Mouse (Mus musculus) heart, embryonic 11.5 days (tissue): ENCODE measurements around the gene Sept11. TPM values are rescaled to one million over a fixed set of nuclear protein-coding genes. Genes with fewer than 3 reads are reported as not detected.
A peak's percentile ranks its signal among the peaks of the same experiment; 100 is the strongest.

Experiments
- ATAC-seq: fragments of 200-750 bp; cut with Nextera tagmentation; replicated peaks from 2 replicates; pipeline ENCODE4 v1.8.0; 2017; ENCODE audit warnings: moderate library complexity; ENCODE audit not compliant: insufficient number of reproducible peaks, low FRiP score, low TSS enrichment
- H3K27ac ChIP-seq: fragments of 300-500 bp; sonication (generic); 2 replicates; pipeline ENCODE4 v1.5.1; 2014; ENCODE audit warnings: mild to moderate bottlenecking, low read depth, low read length
- H3K27me3 ChIP-seq: fragments of 300-500 bp; sonication (generic); 2 replicates; pipeline ENCODE4 v1.6.1; 2014; ENCODE audit warnings: mild to moderate bottlenecking, low read length, mixed read lengths; ENCODE audit not compliant: control insufficient read depth, insufficient read depth
- H3K36me3 ChIP-seq: fragments of 300-500 bp; sonication (generic); 2 replicates; pipeline ENCODE4 v1.6.1; 2014; ENCODE audit warnings: mild to moderate bottlenecking, low read length, moderate library complexity, mixed read lengths; ENCODE audit not compliant: control insufficient read depth, insufficient read depth
- H3K4me1 ChIP-seq: fragments of 300-500 bp; sonication (generic); 2 replicates; pipeline ENCODE4 v1.6.1; 2014; ENCODE audit warnings: low read length; ENCODE audit not compliant: control insufficient read depth, insufficient read depth
- H3K4me2 ChIP-seq: fragments of 300-500 bp; sonication (generic); 2 replicates; pipeline ENCODE4 v1.6.1; 2014; ENCODE audit warnings: mild to moderate bottlenecking, moderate library complexity
- H3K4me3 ChIP-seq: fragments of 300-500 bp; sonication (generic); 2 replicates; pipeline ENCODE4 v1.5.1; 2014; ENCODE audit warnings: low read depth, low read length
- H3K9ac ChIP-seq: fragments of 300-500 bp; sonication (generic); 2 replicates; pipeline ENCODE4 v1.6.1; 2014; ENCODE audit warnings: mild to moderate bottlenecking, low read depth, low read length, moderate library complexity
- H3K9me3 ChIP-seq: fragments of 300-500 bp; sonication (generic); replicated peaks from 2 replicates; pipeline ENCODE4 v1.6.1; 2016; ENCODE audit warnings: low read length; ENCODE audit not compliant: control insufficient read depth
- WGBS: fragments of 180-500 bp; shearing (Covaris S2); extraction: QIAGEN DNeasy Blood & Tissue Kit; methylation state at CpG from one replicate; pipeline ENCODE4 v1.1.7; 2014; ENCODE audit not compliant: insufficient replicate concordance; 5-methylcytosine and 5-hydroxymethylcytosine counted together
- polyA plus RNA-seq: library from polyadenylated mRNA; unstranded; fragments of >200 nt; fragmentation: Nextera tagmentation; extraction: Ambion mirVana; gene quantifications from 2 replicates; pipeline ENCODE4 v1.2.1, GENCODE M21; 2014

Gene Sept11
- polyA plus RNA-seq, 1 experiment from 2014 or later: 96.6 TPM

- H3K36me3 ChIP-seq: no peaks in the 10 kb centered on the region
- ATAC-seq: no peak
- no peak overlapping the region for H3K9ac ChIP-seq
- WGBS: 52% methylated on average over 4 of the region's 4 CpGs
- H3K4me2 ChIP-seq: no peak overlapping the region
- peaks cover 67% of the 10 kb centered on the region for H3K4me1 ChIP-seq
- no peak overlapping the region for H3K4me3 ChIP-seq
- H3K27me3 ChIP-seq: no peaks in the 10 kb centered on the region
- no peaks in the 10 kb centered on the region for H3K9me3 ChIP-seq
- no peak overlapping the region for H3K27ac ChIP-seq
Measured at GRCm38 (mm10) chr5:93126930-93127562, 33.8 kb downstream of the Sept11 start.

- H3K27ac ChIP-seq: no peak overlapping the region
- H3K9ac ChIP-seq: no peak overlapping the region
- H3K9me3 ChIP-seq: no peaks in the 10 kb centered on the region
- H3K4me2 ChIP-seq: no peak overlapping the region
- H3K4me3 ChIP-seq: no peak overlapping the region
- H3K27me3 ChIP-seq: no peaks in the 10 kb centered on the region
- no peak for ATAC-seq
- WGBS: 21% methylated on average over 3 of the region's 3 CpGs
- no peaks in the 10 kb centered on the region for H3K36me3 ChIP-seq
- H3K4me1 ChIP-seq: peaks cover 73% of the 10 kb centered on the region
Measured at GRCm38 (mm10) chr5:93127722-93128121, 34.5 kb downstream of the Sept11 start.

GRCm38 (mm10) chr5:93128765-93129164 lies 35.5 kb downstream of the Sept11 start:
- peaks cover 83% of the 10 kb centered on the region for H3K4me1 ChIP-seq
- ATAC-seq: no peak
- H3K36me3 ChIP-seq: no peaks in the 10 kb centered on the region
- H3K27ac ChIP-seq: no peak overlapping the region
- H3K9me3 ChIP-seq: no peaks in the 10 kb centered on the region
- H3K27me3 ChIP-seq: no peaks in the 10 kb centered on the region
- no peak overlapping the region for H3K9ac ChIP-seq
- no peak overlapping the region for H3K4me2 ChIP-seq
- no peak overlapping the region for H3K4me3 ChIP-seq
- 84% methylated on average over 3 of the region's 3 CpGs for WGBS

- H3K27me3 ChIP-seq: no peaks in the 10 kb centered on the region
- H3K4me2 ChIP-seq: no peak overlapping the region
- H3K4me3 ChIP-seq: no peak overlapping the region
- ATAC-seq: peak; percentile 40; the same call in 1 of the 2 replicates
- peaks cover 79% of the 10 kb centered on the region for H3K4me1 ChIP-seq
- peak overlapping the region; percentile 71 for H3K27ac ChIP-seq
- WGBS: 17% methylated on average over 4 of the region's 4 CpGs
- no peaks in the 10 kb centered on the region for H3K36me3 ChIP-seq
- no peak overlapping the region for H3K9ac ChIP-seq
- H3K9me3 ChIP-seq: no peaks in the 10 kb centered on the region
Measured at GRCm38 (mm10) chr5:93129953-93130352, 36.7 kb downstream of the Sept11 start.

GRCm38 (mm10) chr5:93131401-93131800 lies 38.2 kb downstream of the Sept11 start:
- no peak for ATAC-seq
- Histone ChIP-seq H3K4me1 (peaks cover 81% of the 10 kb centered on the region), H3K4me2 (no peak overlapping the region), H3K27me3 (no peaks in the 10 kb centered on the region), H3K4me3 (no peak overlapping the region), H3K9me3 (no peaks in the 10 kb centered on the region), H3K27ac (0 out of 2 replicates have a peak overlapping the region, but pooled peaks have one; percentile 10), H3K36me3 (no peaks in the 10 kb centered on the region), H3K9ac (no peak overlapping the region)
- 65% methylated on average over 4 of the region's 4 CpGs for WGBS

GRCm38 (mm10) chr5:93133445-93134244 lies 40.4 kb downstream of the Sept11 start:
- peaks cover 69% of the 10 kb centered on the region for H3K4me1 ChIP-seq
- no peaks in the 10 kb centered on the region for H3K27me3 ChIP-seq
- 52% methylated on average over 10 of the region's 10 CpGs for WGBS
- peak overlapping the region; percentile 54; the same call in 1 of the 2 replicates for H3K27ac ChIP-seq
- peaks cover 2% of the 10 kb centered on the region; the same call in 1 of the 2 replicates for H3K36me3 ChIP-seq
- no peaks in the 10 kb centered on the region for H3K9me3 ChIP-seq
- no peak overlapping the region for H3K4me3 ChIP-seq
- no peak for ATAC-seq
- no peak overlapping the region for H3K4me2 ChIP-seq
- 0 out of 2 replicates have a peak overlapping the region, but pooled peaks have one; percentile 46 for H3K9ac ChIP-seq

GRCm38 (mm10) chr5:93135368-93136107 lies 42.3 kb downstream of the Sept11 start:
- H3K4me1 ChIP-seq: peaks cover 52% of the 10 kb centered on the region
- no peak overlapping the region for H3K9ac ChIP-seq
- H3K9me3 ChIP-seq: no peaks in the 10 kb centered on the region
- H3K27ac ChIP-seq: no peak overlapping the region
- no peaks in the 10 kb centered on the region for H3K27me3 ChIP-seq
- H3K4me3 ChIP-seq: no peak overlapping the region
- peaks cover 10% of the 10 kb centered on the region for H3K36me3 ChIP-seq
- ATAC-seq: no peak
- no peak overlapping the region for H3K4me2 ChIP-seq
- WGBS: 55% methylated on average over 10 of the region's 10 CpGs

- Histone ChIP-seq H3K4me1 (peaks cover 40% of the 10 kb centered on the region), H3K36me3 (peaks cover 10% of the 10 kb centered on the region), H3K9ac (peak overlapping the region; percentile 47; the same call in 1 of the 2 replicates), H3K4me2 (peak overlapping the region; percentile 36; the same call in 1 of the 2 replicates), H3K4me3 (no peak overlapping the region), H3K9me3 (no peaks in the 10 kb centered on the region), H3K27ac (peak overlapping the region; percentile 88), H3K27me3 (no peaks in the 10 kb centered on the region)
- peak; percentile 66 for ATAC-seq
- 45% methylated on average over 5 of the region's 5 CpGs for WGBS
Measured at GRCm38 (mm10) chr5:93136956-93137586, 43.8 kb downstream of the Sept11 start.
